Mouse (Mus musculus): ENCODE data around the gene Plscr4.

The Plscr4 gene

GRCm38 (mm10) chr9:92504889-92505288, 47.7 kb downstream of the Plscr4 start:
- DNase-seq (ENCODE audit: extremely low spot score), result no peak

- DNase-seq (ENCODE audit: extremely low spot score), result no peak
Measured at GRCm38 (mm10) chr9:92511696-92512095, 54.5 kb downstream of the Plscr4 start.

- no peak for DNase-seq (ENCODE audit: extremely low spot score)
Measured at GRCm38 (mm10) chr9:92517036-92517435, 59.9 kb downstream of the Plscr4 start.

- DNase-seq (ENCODE audit: extremely low spot score), result no peak
Measured at GRCm38 (mm10) chr9:92520751-92521150, 63.6 kb downstream of the Plscr4 start.

GRCm38 (mm10) chr9:92524506-92524905, 67.3 kb downstream of the Plscr4 start:
- DNase-seq (ENCODE audit: extremely low spot score), result no peak

GRCm38 (mm10) chr9:92530055-92530454, 72.9 kb downstream of the Plscr4 start:
- no peak for DNase-seq (ENCODE audit: extremely low spot score)

- no peak for DNase-seq (ENCODE audit: extremely low spot score)
Measured at GRCm38 (mm10) chr9:92537735-92538134, 80.6 kb downstream of the Plscr4 start.

GRCm38 (mm10) chr9:92538216-92538615, 81.0 kb downstream of the Plscr4 start:
- no peak for DNase-seq (ENCODE audit: extremely low spot score)
